Mouse (Mus musculus) liver, adult 2 months (tissue): Measurements from ENCODE around the gene Tac1. TPM values are rescaled to one million over a fixed set of nuclear protein-coding genes. Genes with fewer than 3 reads are reported as not detected.
"Not testable (repeated sequence)": the region's sequence is repeated elsewhere in the genome, so short reads cannot be mapped to it uniquely, and the experiment has no call there.

ENCODE experiments used
- DNase-seq: peaks from one replicate; pipeline ENCODE4 v3.0.0-alpha.2; 2011; ENCODE audit warnings: low read depth, low spot score; ENCODE audit errors: extremely low read depth
- H3K27ac ChIP-seq: fragments of 200-500 bp; replicated peaks from 2 replicates; pipeline ENCODE4 v1.5.1; 2012; ENCODE audit warnings: low read depth, mild to moderate bottlenecking, control low read depth, inconsistent platforms, low read length; ENCODE audit not compliant: insufficient read depth
- H3K27me3 ChIP-seq: fragments of 200-500 bp; 2 replicates; pipeline ENCODE4 v1.6.1; 2012; ENCODE audit warnings: mild to moderate bottlenecking, moderate library complexity, low read length, inconsistent platforms; ENCODE audit not compliant: control insufficient read depth, insufficient read depth
- H3K36me3 ChIP-seq: fragments of 200-500 bp; 2 replicates; pipeline ENCODE4 v1.6.1; 2012; ENCODE audit warnings: low read length, inconsistent platforms; ENCODE audit not compliant: control insufficient read depth, insufficient read depth
- H3K4me1 ChIP-seq: fragments of 200-500 bp; 2 replicates; pipeline ENCODE4 v1.6.1; 2011; ENCODE audit warnings: low read length; ENCODE audit not compliant: control insufficient read depth, insufficient read depth
- H3K4me3 ChIP-seq: fragments of 200-500 bp; 2 replicates; pipeline ENCODE4 v1.5.1; 2011; ENCODE audit warnings: low read depth, mild to moderate bottlenecking, control low read depth, low read length, moderate library complexity; ENCODE audit not compliant: insufficient read depth
- H3K79me2 ChIP-seq: fragments of 200-500 bp; 2 replicates; pipeline ENCODE4 v1.6.1; 2012; ENCODE audit warnings: inconsistent platforms, mild to moderate bottlenecking, low read length, moderate library complexity; ENCODE audit not compliant: control insufficient read depth, insufficient read depth
- H3K9ac ChIP-seq: fragments of 200-500 bp; 2 replicates; pipeline ENCODE4 v1.6.1; 2012; ENCODE audit warnings: low read depth, mild to moderate bottlenecking, control low read depth, inconsistent platforms, low read length
- CTCF ChIP-seq: fragments of 200-500 bp; IDR thresholded peaks from 2 replicates; pipeline ENCODE4 v1.5.1; 2011; ENCODE audit warnings: low read depth, low read length, control low read depth
- POLR2A ChIP-seq: fragments of 200-500 bp; IDR thresholded peaks from 2 replicates; pipeline ENCODE4 v1.6.1; 2011; ENCODE audit warnings: low read length, control low read depth; ENCODE audit not compliant: insufficient read depth; ENCODE audit errors: extremely low read depth
- WGBS: fragments of 180-500 bp; shearing (Covaris S2); methylation state at CpG from one replicate; pipeline ENCODE4 v1.1.7; 2018; 5-methylcytosine and 5-hydroxymethylcytosine counted together
- polyA plus RNA-seq: library from polyadenylated mRNA; depleted of rRNA; stranded (reverse); fragments of >200 nt; gene quantifications from 2 replicates; pipeline ENCODE4 v1.2.3, GENCODE M21; 2012; rRNA removed
- total RNA-seq: library from RNA; depleted of rRNA; stranded (reverse); fragments of >200 nt; gene quantifications from 2 replicates; pipeline ENCODE4 v1.2.3, GENCODE M21; 2014; rRNA removed

The Tac1 gene
- total RNA-seq (not detected in 2 replicates), polyA plus RNA-seq (not detected in 2 replicates)

- Histone ChIP-seq H3K4me1 (no peaks in the 10 kb centered on the region), H3K27me3 (peaks cover 6% of the 10 kb centered on the region), H3K4me3 (no peak within 1 kb of the TSS), H3K9ac (no peak within 1 kb of the TSS), H3K27ac (no peak within 1 kb of the TSS), H3K79me2 (no peaks in the 10 kb centered on the region), H3K36me3 (no peaks in the 10 kb centered on the region)
- DNase-seq = no peak
- no peak for TF ChIP-seq CTCF
- no peak for TF ChIP-seq POLR2A
- 3% methylated on average over 37 of the region's 37 CpGs for WGBS
These were observed at the start of gene Tac1 for GRCm38 (mm10) chr6:7554829-7555391. Gene Tac1, plus strand, starts transcription at chr6:7554879.

GRCm38 (mm10) chr6:7543511-7543910, 11.2 kb upstream of the Tac1 start:
- H3K27ac ChIP-seq, H3K9ac ChIP-seq, H3K36me3 ChIP-seq, H3K27me3 ChIP-seq, DNase-seq, H3K4me3 ChIP-seq, H3K4me1 ChIP-seq, H3K79me2 ChIP-seq: not testable (repeated sequence)
- WGBS = 66% methylated on average over 2 of the region's 2 CpGs

- Histone ChIP-seq H3K4me3 (no peak overlapping the region), H3K27me3 (peaks cover 6% of the 10 kb centered on the region), H3K27ac (no peak overlapping the region), H3K36me3 (no peaks in the 10 kb centered on the region), H3K4me1 (no peaks in the 10 kb centered on the region), H3K9ac (no peak overlapping the region), H3K79me2 (no peaks in the 10 kb centered on the region)
- WGBS = 3% methylated on average over 25 of the region's 25 CpGs
- DNase-seq = no peak
- TF ChIP-seq CTCF (no peak), POLR2A (no peak)
These were observed 1.2 kb downstream of the Tac1 start for GRCm38 (mm10) chr6:7555688-7556476.

- DNase-seq = no peak
- TF ChIP-seq CTCF (no peak), POLR2A (no peak)
- no peak overlapping the region for H3K27ac ChIP-seq
- H3K4me1 ChIP-seq = no peaks in the 10 kb centered on the region
- peaks cover 6% of the 10 kb centered on the region for H3K27me3 ChIP-seq
- H3K36me3 ChIP-seq = no peaks in the 10 kb centered on the region
- no peak overlapping the region for H3K4me3 ChIP-seq
- no peak overlapping the region for H3K9ac ChIP-seq
- H3K79me2 ChIP-seq = no peaks in the 10 kb centered on the region
These were observed 3.5 kb downstream of the Tac1 start for GRCm38 (mm10) chr6:7558164-7558563.

- H3K4me1 ChIP-seq = no peaks in the 10 kb centered on the region
- H3K36me3 ChIP-seq = no peaks in the 10 kb centered on the region
- H3K9ac ChIP-seq = no peak overlapping the region
- DNase-seq = no peak
- no peaks in the 10 kb centered on the region for H3K79me2 ChIP-seq
- H3K27me3 ChIP-seq = no peaks in the 10 kb centered on the region
- H3K4me3 ChIP-seq = no peak overlapping the region
- TF ChIP-seq POLR2A (no peak), CTCF (no peak)
- H3K27ac ChIP-seq = no peak overlapping the region
- WGBS = 70% methylated on average over 6 of the region's 6 CpGs
These were observed 7.8 kb downstream of the Tac1 start for GRCm38 (mm10) chr6:7562524-7562923.

GRCm38 (mm10) chr6:7564537-7564936, 9.9 kb downstream of the Tac1 start:
- WGBS = 75% methylated on average over 3 of the region's 3 CpGs

More at GRCm38 (mm10) chr6:7564537-7564936, 9.9 kb downstream of the Tac1 start:
- Histone ChIP-seq H3K4me3 (no peak overlapping the region), H3K27me3 (no peaks in the 10 kb centered on the region), H3K4me1 (no peaks in the 10 kb centered on the region), H3K9ac (no peak overlapping the region), H3K36me3 (no peaks in the 10 kb centered on the region), H3K27ac (no peak overlapping the region), H3K79me2 (no peaks in the 10 kb centered on the region)
- TF ChIP-seq CTCF = no peak
- no peak for TF ChIP-seq POLR2A
- no peak for DNase-seq
